Mouse (Mus musculus) NIH3T3 (cell line): ENCODE measurements around the gene Btbd8.

Source experiments
- DNase-seq: peaks from one replicate; pipeline ENCODE4 v3.0.0-alpha.2; 2012; ENCODE audit warnings: low read depth

Gene Btbd8

GRCm38 (mm10) chr5:107518602-107519001, 80.8 kb downstream of the Btbd8 start:
- DNase-seq = peak; percentile 18

GRCm38 (mm10) chr5:107521386-107521785, 83.6 kb downstream of the Btbd8 start:
- no peak for DNase-seq

- DNase-seq = no peak
Measured at GRCm38 (mm10) chr5:107521897-107522296, 84.1 kb downstream of the Btbd8 start.

- no peak for DNase-seq
Measured at GRCm38 (mm10) chr5:107524281-107524680, 86.5 kb downstream of the Btbd8 start.

GRCm38 (mm10) chr5:107528856-107529255, 91.1 kb downstream of the Btbd8 start:
- DNase-seq = peak; percentile 25

GRCm38 (mm10) chr5:107533590-107533989, 95.8 kb downstream of the Btbd8 start:
- DNase-seq = no peak

GRCm38 (mm10) chr5:107534581-107534980, 96.8 kb downstream of the Btbd8 start, which contains the start of gene 1700028K03Rik:
TSS of gene 1700028K03Rik (plus strand) at chr5:107534709.
- DNase-seq = no peak

- no peak for DNase-seq
Measured at GRCm38 (mm10) chr5:107541696-107542095, 103.9 kb downstream of the Btbd8 start.

- DNase-seq = no peak
Measured at GRCm38 (mm10) chr5:107545927-107546326, 108.1 kb downstream of the Btbd8 start.

GRCm38 (mm10) chr5:107547955-107548354, 110.2 kb downstream of the Btbd8 start:
- no peak for DNase-seq

GRCm38 (mm10) chr5:107548444-107548843, 110.6 kb downstream of the Btbd8 start:
- no peak for DNase-seq

- no peak for DNase-seq
Measured at GRCm38 (mm10) chr5:107554336-107554735, 116.5 kb downstream of the Btbd8 start.

GRCm38 (mm10) chr5:107556969-107557368, 119.2 kb downstream of the Btbd8 start:
- no peak for DNase-seq
